Mouse (Mus musculus) liver, embryonic 14.5 days (tissue): ENCODE measurements around the gene Mafb.

Experiments used
- CTCF ChIP-seq: IDR thresholded peaks from 2 replicates; pipeline ENCODE4 v1.5.1; 2016; ENCODE audit warnings: antibody characterized with exemption, low read depth, control low read depth
- EP300 ChIP-seq: IDR thresholded peaks from 2 replicates; pipeline ENCODE4 v1.6.1; 2016; ENCODE audit warnings: antibody characterized with exemption, low read depth

- no peak for TF ChIP-seq CTCF
- no peak for TF ChIP-seq EP300
Observed at GRCm38 (mm10) chr2:160334111-160334661, 32.7 kb downstream of the Mafb start, which contains the start of gene Gm826.
